Mouse (Mus musculus): ENCODE measurements at regions not wholly inside any gene's neighbourhood (a gene's known extent, or its start where the extent isn't known, plus 50 kb on each side); places are given as distances from the start of the nearest gene placed in this dataset.

DNA sequence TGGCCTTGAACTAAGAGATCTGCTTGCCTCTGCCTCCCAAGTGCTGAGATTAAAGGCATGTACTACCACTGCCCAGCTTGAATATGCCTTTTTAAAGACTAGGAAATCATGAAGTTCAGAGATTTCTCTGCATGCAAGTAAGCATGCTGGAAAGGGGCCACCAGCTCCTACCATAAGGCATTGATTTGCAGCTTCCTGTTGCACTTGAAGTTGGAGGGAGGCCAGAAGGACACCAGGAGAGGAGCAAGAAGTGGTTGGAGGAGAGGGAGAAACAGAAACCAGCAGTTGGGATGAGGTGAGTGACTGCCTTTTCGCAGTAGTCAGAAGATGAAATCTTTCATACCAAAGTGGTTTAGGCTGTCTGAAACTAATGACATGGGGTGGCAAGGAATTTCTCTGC is 1769.6 kb downstream of the Efnb2 start:
- TF ChIP-seq POLR2A (IDR thresholded peaks at IDR 0.05; ENCODE audit: borderline replicate concordance, insufficient read depth, low read length), result no peak
- no peak for TF ChIP-seq CTCF (IDR thresholded peaks at IDR 0.05; ENCODE audit: borderline replicate concordance, insufficient read depth, low read depth, low read length)

All from cerebellum, adult 2 months (tissue).